Mouse (Mus musculus): Measurements from ENCODE around the gene Vegfb. TPM values are rescaled to one million over a fixed set of nuclear protein-coding genes. Genes with fewer than 3 reads are reported as not detected.

The Vegfb gene
- polyA plus RNA-seq, 1 experiment from 2014 or later = 58.6 TPM

- 9% methylated on average over 23 of the region's 23 CpGs for WGBS
- peaks cover 18% of the 10 kb centered on the region for H3K4me1 ChIP-seq
- H3K9ac ChIP-seq = peak within 1 kb of the TSS; percentile 67
- peak within 1 kb of the TSS; percentile 85 for H3K4me2 ChIP-seq
- peak within 1 kb of the TSS; percentile 47 for H3K4me3 ChIP-seq
- no peak for ATAC-seq (ENCODE audit: insufficient number of reproducible peaks, insufficient read depth, low FRiP score, low TSS enrichment, low read depth)
- H3K27ac ChIP-seq = no peak within 1 kb of the TSS
- no peaks in the 10 kb centered on the region; the same call in 1 of the 2 replicates for H3K36me3 ChIP-seq
- no peaks in the 10 kb centered on the region for H3K9me3 ChIP-seq
- peaks cover 67% of the 10 kb centered on the region for H3K27me3 ChIP-seq
These were observed 53.1 kb downstream of the Vegfb start, which contains the start of gene Kcnk4 for GRCm38 (mm10) chr19:6934195-6934977. Gene Kcnk4, minus strand, starts transcription at chr19:6934515.

GRCm38 (mm10) chr19:6933436-6934194 is 53.8 kb downstream of the Vegfb start:
- H3K36me3 ChIP-seq = no peaks in the 10 kb centered on the region; the same call in 1 of the 2 replicates
- H3K27ac ChIP-seq = no peak overlapping the region
- H3K9ac ChIP-seq = peak overlapping the region; percentile 67
- H3K4me2 ChIP-seq = peak overlapping the region; percentile 85
- H3K4me1 ChIP-seq = peaks cover 17% of the 10 kb centered on the region
- peak overlapping the region; percentile 47 for H3K4me3 ChIP-seq
- WGBS = 2% methylated on average over 58 of the region's 58 CpGs
- peaks cover 75% of the 10 kb centered on the region for H3K27me3 ChIP-seq
- ATAC-seq (ENCODE audit: insufficient number of reproducible peaks, insufficient read depth, low FRiP score, low TSS enrichment, low read depth) = peak; percentile 43
- no peaks in the 10 kb centered on the region for H3K9me3 ChIP-seq

- peaks cover 80% of the 10 kb centered on the region for H3K27me3 ChIP-seq
- no peak overlapping the region for H3K27ac ChIP-seq
- peak overlapping the region; percentile 47; the same call in 1 of the 2 replicates for H3K4me3 ChIP-seq
- peaks cover 19% of the 10 kb centered on the region for H3K4me1 ChIP-seq
- H3K9ac ChIP-seq = peak overlapping the region; percentile 67; the same call in 1 of the 2 replicates
- no peak for ATAC-seq (ENCODE audit: insufficient number of reproducible peaks, insufficient read depth, low FRiP score, low TSS enrichment, low read depth)
- peak overlapping the region; percentile 85 for H3K4me2 ChIP-seq
- WGBS = 21% methylated on average over 4 of the region's 4 CpGs
- H3K9me3 ChIP-seq = no peaks in the 10 kb centered on the region
- H3K36me3 ChIP-seq = no peaks in the 10 kb centered on the region; the same call in 1 of the 2 replicates
These were observed 54.4 kb downstream of the Vegfb start for GRCm38 (mm10) chr19:6933102-6933435.

Other genes starting within 250 kb of the Vegfb start
- gene Rps6ka4, start 147.0 kb downstream of the Vegfb start, polyA plus RNA-seq (2015; fragmentation: Nextera tagmentation; extraction: Ambion mirVana) = 20.9 and 24.3 TPM in 2 replicates
- gene Ccdc88b, start 129.4 kb downstream of the Vegfb start, polyA plus RNA-seq (2015; fragmentation: Nextera tagmentation; extraction: Ambion mirVana) = 0.25 and 0.88 TPM in 2 replicates
- 176 and 194 TPM in 2 replicates for gene Trmt112, start 78.0 kb downstream of the Vegfb start, polyA plus RNA-seq (2015; fragmentation: Nextera tagmentation; extraction: Ambion mirVana)
- gene Prdx5, start 77.5 kb downstream of the Vegfb start, polyA plus RNA-seq (2015; fragmentation: Nextera tagmentation; extraction: Ambion mirVana) = 239 and 251 TPM in 2 replicates
- 9.5 and 10.9 TPM in 2 replicates for gene Esrra, start 65.8 kb downstream of the Vegfb start, polyA plus RNA-seq (2015; fragmentation: Nextera tagmentation; extraction: Ambion mirVana)
- 2.3 and 3.4 TPM in 2 replicates for gene Catsperz, start 62.3 kb downstream of the Vegfb start, polyA plus RNA-seq (2015; fragmentation: Nextera tagmentation; extraction: Ambion mirVana)
- 1.2 and 1.3 TPM in 2 replicates for gene Kcnk4, start 53.1 kb downstream of the Vegfb start, polyA plus RNA-seq (2015; fragmentation: Nextera tagmentation; extraction: Ambion mirVana)
- 80.0 and 83.6 TPM in 2 replicates for gene Bad, start 45.8 kb downstream of the Vegfb start, polyA plus RNA-seq (2015; fragmentation: Nextera tagmentation; extraction: Ambion mirVana)
- gene Gpr137, start 45.2 kb downstream of the Vegfb start, polyA plus RNA-seq (2015; fragmentation: Nextera tagmentation; extraction: Ambion mirVana) = 26.9 and 35.2 TPM in 2 replicates
- gene Ppp1r14b, start 12.7 kb downstream of the Vegfb start, polyA plus RNA-seq (2015; fragmentation: Nextera tagmentation; extraction: Ambion mirVana) = 84.9 and 120 TPM in 2 replicates
- gene Plcb3, start 11.2 kb downstream of the Vegfb start, polyA plus RNA-seq (2015; fragmentation: Nextera tagmentation; extraction: Ambion mirVana) = 41.5 and 42.4 TPM in 2 replicates
- 84.4 and 95.1 TPM in 2 replicates for gene Fkbp2, start 7.2 kb downstream of the Vegfb start, polyA plus RNA-seq (2015; fragmentation: Nextera tagmentation; extraction: Ambion mirVana)
- 23.0 and 23.8 TPM in 2 replicates for gene Dnajc4, start 4.9 kb upstream of the Vegfb start, polyA plus RNA-seq (2015; fragmentation: Nextera tagmentation; extraction: Ambion mirVana)
- 19.7 and 22.4 TPM in 2 replicates for gene Nudt22, start 8.5 kb upstream of the Vegfb start, polyA plus RNA-seq (2015; fragmentation: Nextera tagmentation; extraction: Ambion mirVana)
- gene Trpt1, start 8.5 kb upstream of the Vegfb start, polyA plus RNA-seq (2015; fragmentation: Nextera tagmentation; extraction: Ambion mirVana) = 11.9 and 12.4 TPM in 2 replicates
- gene Fermt3, start 31.8 kb upstream of the Vegfb start, polyA plus RNA-seq (2015; fragmentation: Nextera tagmentation; extraction: Ambion mirVana) = 6.9 and 7.9 TPM in 2 replicates
- gene Stip1, start 52.3 kb upstream of the Vegfb start, polyA plus RNA-seq (2015; fragmentation: Nextera tagmentation; extraction: Ambion mirVana) = 211 and 240 TPM in 2 replicates
- gene Macrod1, start 69.2 kb upstream of the Vegfb start, polyA plus RNA-seq (2015; fragmentation: Nextera tagmentation; extraction: Ambion mirVana) = 7.1 and 9.0 TPM in 2 replicates
- 13.0 and 13.6 TPM in 2 replicates for gene Flrt1, start 118.1 kb upstream of the Vegfb start, polyA plus RNA-seq (2015; fragmentation: Nextera tagmentation; extraction: Ambion mirVana)
- gene Otub1, start 218.7 kb upstream of the Vegfb start, polyA plus RNA-seq (2015; fragmentation: Nextera tagmentation; extraction: Ambion mirVana) = 205 and 228 TPM in 2 replicates
- gene Cox8a, start 230.0 kb upstream of the Vegfb start, polyA plus RNA-seq (2015; fragmentation: Nextera tagmentation; extraction: Ambion mirVana) = 789 and 891 TPM in 2 replicates

Data from embryonic facial prominence, embryonic 13.5 days (tissue).